Mouse (Mus musculus): ENCODE measurements at regions not wholly inside any gene's neighbourhood (a gene's known extent, or its start where the extent isn't known, plus 50 kb on each side); places are given as distances from the start of the nearest gene placed in this dataset.
"Not testable (repeated sequence)": the region's sequence is repeated elsewhere in the genome, so short reads cannot be mapped to it uniquely, and the experiment has no call there.

- no peak for DNase-seq (ENCODE audit: low read depth in 1 of 2, low spot score in 2 of 2)
- 90% methylated on average over 2 of the region's 2 CpGs for WGBS
- Histone ChIP-seq H3K27ac (ENCODE audit: insufficient read depth, low read length) (no peak overlapping the region), H3K27me3 (ENCODE audit: control insufficient read depth, insufficient read depth, low read length) (no peaks in the 10 kb centered on the region), H3K4me1 (ENCODE audit: control insufficient read depth, insufficient read depth, insufficient read length) (no peaks in the 10 kb centered on the region), H3K4me3 (ENCODE audit: extremely low read depth, insufficient read depth, insufficient read length) (no peak overlapping the region), H3K36me3 (ENCODE audit: control insufficient read depth, insufficient read depth, low read length) (no peaks in the 10 kb centered on the region)
- no peak for TF ChIP-seq POLR2A (IDR thresholded peaks at IDR 0.05; ENCODE audit: low read depth, low read length)
- no peak for TF ChIP-seq CTCF (IDR thresholded peaks at IDR 0.05; ENCODE audit: extremely low read depth, insufficient read depth, insufficient read length, insufficient replicate concordance)
Measured at GRCm38 (mm10) chr3:54579425-54579824, 113.2 kb upstream of the Supt20 start.

GRCm38 (mm10) chr3:54580339-54580738, 112.3 kb upstream of the Supt20 start:
- H3K4me3 ChIP-seq (ENCODE audit: extremely low read depth, insufficient read depth, insufficient read length): no peak overlapping the region
- no peaks in the 10 kb centered on the region for H3K4me1 ChIP-seq (ENCODE audit: control insufficient read depth, insufficient read depth, insufficient read length)
- no peak overlapping the region for H3K27ac ChIP-seq (ENCODE audit: insufficient read depth, low read length)
- no peak for DNase-seq (ENCODE audit: low read depth in 1 of 2, low spot score in 2 of 2)
- 89% methylated on average over 6 of the region's 6 CpGs for WGBS
- no peaks in the 10 kb centered on the region for H3K27me3 ChIP-seq (ENCODE audit: control insufficient read depth, insufficient read depth, low read length)
- TF ChIP-seq POLR2A (IDR thresholded peaks at IDR 0.05; ENCODE audit: low read depth, low read length) (no peak), CTCF (IDR thresholded peaks at IDR 0.05; ENCODE audit: extremely low read depth, insufficient read depth, insufficient read length, insufficient replicate concordance) (0 out of 2 replicates have a peak, but pooled peaks have one; percentile 3)
- H3K36me3 ChIP-seq (ENCODE audit: control insufficient read depth, insufficient read depth, low read length): no peaks in the 10 kb centered on the region

- H3K4me3 ChIP-seq (ENCODE audit: extremely low read depth, insufficient read depth, insufficient read length); H3K27me3 ChIP-seq (ENCODE audit: control insufficient read depth, insufficient read depth, low read length); DNase-seq (ENCODE audit: low read depth in 1 of 2, low spot score in 2 of 2); H3K27ac ChIP-seq (ENCODE audit: insufficient read depth, low read length); H3K4me1 ChIP-seq (ENCODE audit: control insufficient read depth, insufficient read depth, insufficient read length); H3K36me3 ChIP-seq (ENCODE audit: control insufficient read depth, insufficient read depth, low read length): not testable (repeated sequence)
- WGBS: 91% methylated on average over 9 of the region's 10 CpGs
Measured at GRCm38 (mm10) chr3:54585781-54586180, 106.8 kb upstream of the Supt20 start.

- DNase-seq (ENCODE audit: low read depth in 1 of 2, low spot score in 2 of 2): no peak
- TF ChIP-seq POLR2A (IDR thresholded peaks at IDR 0.05; ENCODE audit: low read depth, low read length) (no peak), CTCF (IDR thresholded peaks at IDR 0.05; ENCODE audit: extremely low read depth, insufficient read depth, insufficient read length, insufficient replicate concordance) (no peak)
- H3K4me3 ChIP-seq (ENCODE audit: extremely low read depth, insufficient read depth, insufficient read length): no peak overlapping the region
- peaks cover 8% of the 10 kb centered on the region; the same call in 1 of the 2 replicates for H3K4me1 ChIP-seq (ENCODE audit: control insufficient read depth, insufficient read depth, insufficient read length)
- H3K27ac ChIP-seq (ENCODE audit: insufficient read depth, low read length): peak overlapping the region; percentile 14; the same call in 1 of the 2 replicates
- no peaks in the 10 kb centered on the region for H3K27me3 ChIP-seq (ENCODE audit: control insufficient read depth, insufficient read depth, low read length)
- no peaks in the 10 kb centered on the region for H3K36me3 ChIP-seq (ENCODE audit: control insufficient read depth, insufficient read depth, low read length)
- 82% methylated on average over 21 of the region's 21 CpGs for WGBS
Measured at GRCm38 (mm10) chr3:54587127-54587995, 105.2 kb upstream of the Supt20 start.

- Histone ChIP-seq H3K4me3 (ENCODE audit: extremely low read depth, insufficient read depth, insufficient read length) (no peak overlapping the region), H3K27me3 (ENCODE audit: control insufficient read depth, insufficient read depth, low read length) (no peaks in the 10 kb centered on the region), H3K27ac (ENCODE audit: insufficient read depth, low read length) (peak overlapping the region; percentile 17; the same call in 1 of the 2 replicates), H3K36me3 (ENCODE audit: control insufficient read depth, insufficient read depth, low read length) (no peaks in the 10 kb centered on the region), H3K4me1 (ENCODE audit: control insufficient read depth, insufficient read depth, insufficient read length) (peaks cover 8% of the 10 kb centered on the region; the same call in 1 of the 2 replicates)
- TF ChIP-seq POLR2A (IDR thresholded peaks at IDR 0.05; ENCODE audit: low read depth, low read length): no peak
- TF ChIP-seq CTCF (IDR thresholded peaks at IDR 0.05; ENCODE audit: extremely low read depth, insufficient read depth, insufficient read length, insufficient replicate concordance): no peak
- 32% methylated on average over 5 of the region's 5 CpGs for WGBS
- peak; percentile 19 to 69 for DNase-seq (ENCODE audit: low read depth in 1 of 2, low spot score in 2 of 2)
Measured at GRCm38 (mm10) chr3:54588198-54588597, 104.4 kb upstream of the Supt20 start.

GRCm38 (mm10) chr3:54589976-54590375, 102.6 kb upstream of the Supt20 start:
- 5% methylated on average over 9 of the region's 9 CpGs for WGBS

GRCm38 (mm10) chr3:54591160-54591559, 101.4 kb upstream of the Supt20 start:
- H3K27me3 ChIP-seq (ENCODE audit: control insufficient read depth, insufficient read depth, low read length): no peaks in the 10 kb centered on the region
- no peak overlapping the region for H3K27ac ChIP-seq (ENCODE audit: insufficient read depth, low read length)
- H3K4me3 ChIP-seq (ENCODE audit: extremely low read depth, insufficient read depth, insufficient read length): no peak overlapping the region
- whole genome bisulfite sequencing: 79% methylated on average over 3 of the region's 3 CpGs
- no peaks in the 10 kb centered on the region for H3K36me3 ChIP-seq (ENCODE audit: control insufficient read depth, insufficient read depth, low read length)
- TF ChIP-seq POLR2A (IDR thresholded peaks at IDR 0.05; ENCODE audit: low read depth, low read length) (no peak), CTCF (IDR thresholded peaks at IDR 0.05; ENCODE audit: extremely low read depth, insufficient read depth, insufficient read length, insufficient replicate concordance) (peak; percentile 12; the same call in 1 of the 2 replicates)
- peaks cover 8% of the 10 kb centered on the region; the same call in 1 of the 2 replicates for H3K4me1 ChIP-seq (ENCODE audit: control insufficient read depth, insufficient read depth, insufficient read length)
- no peak for DNase-seq (ENCODE audit: low read depth in 1 of 2, low spot score in 2 of 2)

More at GRCm38 (mm10) chr3:54589976-54590375, 102.6 kb upstream of the Supt20 start:
- peak in 1 of 2 experiments; percentile 63 for DNase-seq (ENCODE audit: low read depth in 1 of 2, low spot score in 2 of 2)
- peaks cover 8% of the 10 kb centered on the region; the same call in 1 of the 2 replicates for H3K4me1 ChIP-seq (ENCODE audit: control insufficient read depth, insufficient read depth, insufficient read length)
- H3K4me3 ChIP-seq (ENCODE audit: extremely low read depth, insufficient read depth, insufficient read length): no peak overlapping the region
- H3K36me3 ChIP-seq (ENCODE audit: control insufficient read depth, insufficient read depth, low read length): no peaks in the 10 kb centered on the region
- TF ChIP-seq CTCF (IDR thresholded peaks at IDR 0.05; ENCODE audit: extremely low read depth, insufficient read depth, insufficient read length, insufficient replicate concordance) (no peak), POLR2A (IDR thresholded peaks at IDR 0.05; ENCODE audit: low read depth, low read length) (no peak)
- H3K27me3 ChIP-seq (ENCODE audit: control insufficient read depth, insufficient read depth, low read length): no peaks in the 10 kb centered on the region
- H3K27ac ChIP-seq (ENCODE audit: insufficient read depth, low read length): peak overlapping the region; percentile 61

All from spleen, adult 2 months (tissue).